In genomic region chr1:193153561-193153960, GRCm38 (mm10) we compare ENCODE assay signal across 10 mouse cellular contexts. TPM values are rescaled to one million over a fixed set of nuclear protein-coding genes. Genes with fewer than 3 reads are reported as not detected.
DNase-seq lines count a peak whose midpoint lies in the region; ATAC-seq and TF ChIP-seq lines count a peak whose summit lies in the region.
"Had no signal": no experiment of that assay in that cellular context is flagged by ENCODE, and none has a peak within 500 bp of the region (broad histone marks: within the 10 kb centered on the region; RNA-seq: fewer than 3 reads in every experiment).

No protein-coding gene starts in this region.

- DNase-seq in gastrocnemius, adult 2 months: no peak
- DNase-seq in gastrocnemius, postnatal 14 days: no peak
- peak; percentile 48 for DNase-seq in urinary bladder, adult 2 months (ENCODE audit: low spot score)
- DNase-seq in urinary bladder, postnatal 4 days (ENCODE audit: low spot score in 2 of 2): no peak
- DNase-seq in cerebellum, postnatal 25 days: no peak
- DNase-seq in cerebellum, adult 9-11 months: no peak
- no peak for DNase-seq in MN1 (ENCODE audit: low spot score)
- DNase-seq: forebrain, postnatal 0 days had no signal

- H3K4me1 ChIP-seq in liver, embryonic 15.5 days (replicated peaks): peaks cover 28% of the 10 kb centered on the region

- 52% methylated on average over 16 of the region's 16 CpGs for WGBS in liver, embryonic 15.5 days (ENCODE audit: insufficient replicate concordance)

- H3K36me3 ChIP-seq in liver, embryonic 15.5 days (replicated peaks): no peaks in the 10 kb centered on the region

- intact Hi-C loops in gastrocnemius, adult 2 months (cut with DNase I): no loop called here
- intact Hi-C loops in gastrocnemius, postnatal 14 days (cut with DNase I; ENCODE audit: low total_unique reads): no loop called here

- no peaks in the 10 kb centered on the region for H3K9me3 ChIP-seq in liver, embryonic 15.5 days (replicated peaks)
- H3K9me3 ChIP-seq: megakaryocyte, embryonic 14.5 days had no signal

- no peak for TF ChIP-seq CTCF in gastrocnemius, adult 2 months (IDR thresholded peaks at IDR 0.05)

- H3K4me2 ChIP-seq in liver, embryonic 15.5 days: peak overlapping the region; percentile 60

- no peak overlapping the region for H3K27ac ChIP-seq in gastrocnemius, adult 2 months
- H3K27ac ChIP-seq in liver, embryonic 15.5 days (replicated peaks): no peak overlapping the region

- H3K27me3 ChIP-seq in liver, embryonic 15.5 days: peaks cover 54% of the 10 kb centered on the region

- no peak overlapping the region; the same call in 1 of the 2 replicates for H3K9ac ChIP-seq in liver, embryonic 15.5 days
- H3K9ac ChIP-seq: forebrain, postnatal 0 days had no signal

- H3K4me3 ChIP-seq in gastrocnemius, adult 2 months: peak overlapping the region; percentile 60
- H3K4me3 ChIP-seq in liver, embryonic 15.5 days (replicated peaks): peak overlapping the region; percentile 51

- no peak for ATAC-seq in liver, embryonic 15.5 days (ENCODE audit: insufficient read depth)
- ATAC-seq: forebrain, postnatal 0 days had no signal

RNA-seq across cellular contexts. Expression of gene Irf6, which starts 0.7 kb away (rescaled TPM):
- total RNA-seq in gastrocnemius, adult 2 months (2021): under 1 TPM; 0.33 to 0.39 TPM
- total RNA-seq in gastrocnemius, postnatal 14 days (2021): 1 to 10 TPM; 1.6 to 2.0 TPM
- 24.9 and 27.8 TPM in 2 replicates for polyA plus RNA-seq in urinary bladder, adult 2 months (2012; rRNA removed)
- 2.4 and 2.6 TPM in 2 replicates for polyA plus RNA-seq in liver, embryonic 15.5 days (2015; fragmentation: Nextera tagmentation; extraction: Ambion mirVana)

RNA-seq across cellular contexts. Expression of gene A130010J15Rik, which starts 14.3 kb away (rescaled TPM):
- 1 to 10 TPM; 3.3 to 3.7 TPM for total RNA-seq in gastrocnemius, adult 2 months (2021)
- total RNA-seq in gastrocnemius, postnatal 14 days (2021): 1 to 10 TPM; 2.3 to 3.2 TPM
- 9.8 and 13.3 TPM in 2 replicates for polyA plus RNA-seq in urinary bladder, adult 2 months (2012; rRNA removed)
- polyA plus RNA-seq in liver, embryonic 15.5 days (2015; fragmentation: Nextera tagmentation; extraction: Ambion mirVana): 3.8 and 3.9 TPM in 2 replicates

RNA-seq across cellular contexts. Expression of gene Diexf, which starts 23.5 kb away (rescaled TPM):
- 10 to 100 TPM; 10.2 to 13.6 TPM for total RNA-seq in gastrocnemius, adult 2 months (2021)
- 1 to 10 TPM; 7.2 to 9.5 TPM for total RNA-seq in gastrocnemius, postnatal 14 days (2021)
- polyA plus RNA-seq in urinary bladder, adult 2 months (2012; rRNA removed): 13.0 and 16.4 TPM in 2 replicates
- polyA plus RNA-seq in liver, embryonic 15.5 days (2015; fragmentation: Nextera tagmentation; extraction: Ambion mirVana): 1.8 and 2.7 TPM in 2 replicates

RNA-seq across cellular contexts. Expression of gene Traf3ip3, which starts 47.9 kb away (rescaled TPM):
- total RNA-seq in gastrocnemius, adult 2 months (2021): 1 to 10 TPM in 1 of 2 experiments, under 1 TPM in 1; 0.48 to 1.2 TPM
- 1 to 10 TPM; 6.0 to 8.4 TPM for total RNA-seq in gastrocnemius, postnatal 14 days (2021)
- polyA plus RNA-seq in urinary bladder, adult 2 months (2012; rRNA removed): 2.2 and 2.9 TPM in 2 replicates
- 7.5 and 10.2 TPM in 2 replicates for polyA plus RNA-seq in liver, embryonic 15.5 days (2015; fragmentation: Nextera tagmentation; extraction: Ambion mirVana)

RNA-seq across cellular contexts. Expression of gene Lamb3, which starts 53.9 kb away (rescaled TPM):
- 1 to 10 TPM; 3.7 to 5.4 TPM for total RNA-seq in gastrocnemius, adult 2 months (2021)
- 1 to 10 TPM in 1 of 2 experiments, under 1 TPM in 1; 0.80 to 1.4 TPM for total RNA-seq in gastrocnemius, postnatal 14 days (2021)
- polyA plus RNA-seq in urinary bladder, adult 2 months (2012; rRNA removed): 22.3 and 26.3 TPM in 2 replicates
- 0.63 and 0.75 TPM in 2 replicates for polyA plus RNA-seq in liver, embryonic 15.5 days (2015; fragmentation: Nextera tagmentation; extraction: Ambion mirVana)
